Mouse (Mus musculus) myocyte (in vitro differentiated cells): ENCODE data around the gene Dnah7a. TPM values are rescaled to one million over a fixed set of nuclear protein-coding genes. Genes with fewer than 3 reads are reported as not detected.
"Not testable (repeated sequence)": the region's sequence is repeated elsewhere in the genome, so short reads cannot be mapped to it uniquely, and the experiment has no call there.

Source experiments
- H3K27me3 ChIP-seq: one replicate; pipeline ENCODE4 v1.6.1; 2011; ENCODE audit not compliant: control insufficient read depth, insufficient read depth, insufficient read length
- H3K36me3 ChIP-seq: one replicate; pipeline ENCODE4 v1.6.1; 2011; ENCODE audit not compliant: control insufficient read depth, insufficient read depth
- H3K4me2 ChIP-seq: one replicate; pipeline ENCODE4 v1.6.1; 2011; ENCODE audit warnings: low read depth, control low read depth
- H3K4me3 ChIP-seq: one replicate; pipeline ENCODE4 v1.5.1; 2011; ENCODE audit warnings: mild to moderate bottlenecking, control low read depth, moderate library complexity
- H3K79me2 ChIP-seq: one replicate; pipeline ENCODE4 v1.6.1; 2011; ENCODE audit not compliant: control insufficient read depth, insufficient read depth
- H3ac ChIP-seq: one replicate; pipeline ENCODE4 v1.6.1; 2011; ENCODE audit not compliant: control insufficient read depth, insufficient read length
- CEBPB ChIP-seq: IDR thresholded peaks from 2 replicates; pipeline ENCODE4 v1.6.1; 2011; ENCODE audit warnings: mild to moderate bottlenecking, moderate library complexity; ENCODE audit not compliant: poor library complexity, insufficient read depth, severe bottlenecking
- E2F4 ChIP-seq: IDR thresholded peaks from one replicate; pipeline ENCODE4 v1.6.1; 2011; ENCODE audit warnings: mild to moderate bottlenecking, control low read depth, moderate library complexity; ENCODE audit not compliant: insufficient read depth
- MAX ChIP-seq: IDR thresholded peaks from one replicate; pipeline ENCODE4 v1.6.1; 2011; ENCODE audit warnings: low read depth, mild to moderate bottlenecking, control low read depth
- MYOD1 ChIP-seq, 3 experiments: IDR thresholded peaks; one replicate each; pipeline ENCODE4 v1.6.1; 2011; ENCODE audit warnings: control low read depth in 2 of 3, low read depth in 2 of 3, mild to moderate bottlenecking in 2 of 3, moderate library complexity in 1 of 3; ENCODE audit not compliant: insufficient read length in 2 of 3, control insufficient read depth in 1 of 3
- MYOG ChIP-seq, 3 experiments: IDR thresholded peaks; one replicate each; pipeline ENCODE4 v1.6.1; 2011; ENCODE audit warnings: control low read depth in 2 of 3, low read depth in 2 of 3, mild to moderate bottlenecking in 2 of 3; ENCODE audit not compliant: insufficient read length in 2 of 3, control insufficient read depth in 1 of 3, insufficient read depth in 1 of 3
- POLR2A ChIP-seq: IDR thresholded peaks from one replicate; pipeline ENCODE4 v1.6.1; 2011; ENCODE audit warnings: low read depth, mild to moderate bottlenecking, control low read depth, moderate library complexity; ENCODE audit not compliant: insufficient read length
- POLR2AphosphoS2 ChIP-seq: IDR thresholded peaks from one replicate; pipeline ENCODE4 v1.6.1; 2011; ENCODE audit warnings: low read depth, control low read depth; ENCODE audit not compliant: insufficient read length
- REST ChIP-seq: IDR thresholded peaks from one replicate; pipeline ENCODE4 v1.6.1; 2011; ENCODE audit warnings: mild to moderate bottlenecking, control low read depth, moderate library complexity; ENCODE audit not compliant: insufficient read depth, insufficient read length
- SRF ChIP-seq: IDR thresholded peaks from one replicate; pipeline ENCODE4 v1.6.1; 2011; ENCODE audit warnings: low read depth; ENCODE audit not compliant: control insufficient read depth, insufficient read length
- TCF12 ChIP-seq: IDR thresholded peaks from one replicate; pipeline ENCODE4 v1.6.1; 2011; ENCODE audit warnings: mild to moderate bottlenecking, control low read depth; ENCODE audit not compliant: poor library complexity, insufficient read depth, severe bottlenecking
- TCF3 ChIP-seq: IDR thresholded peaks from one replicate; pipeline ENCODE4 v1.6.1; 2011; ENCODE audit warnings: low read depth, control low read depth; ENCODE audit not compliant: insufficient read length
- USF1 ChIP-seq: IDR thresholded peaks from one replicate; pipeline ENCODE4 v1.6.1; 2011; ENCODE audit warnings: low read depth, mild to moderate bottlenecking, control low read depth, moderate library complexity
- polyA plus RNA-seq: library from polyadenylated mRNA; unstranded; fragments of >200 nt; fragmentation: generic; extraction: Trizol; gene quantifications from one replicate; pipeline ENCODE4 v1.2.1, GENCODE M21; 2012; ENCODE audit warnings: missing spikeins

Dnah7a gene
- not detected for polyA plus RNA-seq

DNA sequence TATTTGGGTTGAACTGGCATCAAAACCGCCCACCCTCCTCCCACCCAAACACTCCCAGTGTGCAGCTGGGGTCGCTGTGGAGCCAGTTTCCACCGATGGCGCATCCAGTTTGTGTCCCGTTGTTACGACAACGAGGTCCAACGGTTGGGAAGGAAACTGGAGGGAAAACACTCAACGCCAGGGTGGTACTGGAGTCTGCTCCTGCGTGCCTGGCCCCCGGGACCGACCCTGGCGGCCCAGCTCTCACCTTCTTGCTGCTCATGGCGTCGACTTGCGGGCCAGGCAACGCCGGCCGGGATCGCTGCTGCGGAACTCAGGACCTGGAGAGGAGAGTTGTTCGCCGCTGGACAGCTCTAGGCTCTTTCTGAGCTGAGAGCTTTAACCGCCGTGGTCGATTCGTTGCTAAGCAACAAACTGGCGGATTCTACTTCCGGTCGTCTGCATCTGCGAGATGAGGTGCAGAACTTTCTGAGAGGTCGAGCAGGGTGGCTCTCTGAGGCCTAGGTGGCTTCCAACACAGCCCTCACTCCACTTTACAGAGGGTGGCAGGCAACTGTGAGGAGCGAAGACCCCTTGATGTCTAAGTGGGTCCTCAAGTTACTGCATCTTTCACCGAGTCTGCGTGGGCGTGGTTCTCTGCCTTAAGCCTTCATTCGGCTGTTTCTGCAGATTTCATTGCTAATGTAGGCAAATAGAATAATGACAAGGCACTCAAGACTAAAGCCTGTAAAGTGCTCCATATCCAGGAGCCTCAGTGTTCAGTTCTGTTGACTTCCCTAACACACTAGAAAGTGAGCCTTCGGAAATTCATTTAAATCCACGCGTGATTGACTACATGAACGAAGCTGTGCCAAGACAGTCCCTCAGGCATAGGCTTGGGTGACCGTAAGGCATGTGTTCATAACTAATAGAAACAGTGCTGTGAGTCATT, at the start of gene Dnah7a:
TSS of gene Dnah7a (minus strand) at position 354 of the 931 bp plus-strand sequence.
- H3K4me3 ChIP-seq = no peak within 1 kb of the TSS
- no peaks in the 10 kb centered on the region for H3K79me2 ChIP-seq
- H3K4me2 ChIP-seq = no peak within 1 kb of the TSS
- no peaks in the 10 kb centered on the region for H3K27me3 ChIP-seq
- TF ChIP-seq TCF3 (no peak), POLR2A (no peak), MAX (no peak), MYOG (IDR thresholded peaks at IDR 0.05; ENCODE audit: control insufficient read depth in 1 of 3, insufficient read depth in 1 of 3, insufficient read length in 2 of 3, low read depth in 2 of 3) (no peak), CEBPB (no peak), SRF (no peak), REST (no peak), POLR2AphosphoS2 (no peak), MYOD1 (IDR thresholded peaks at IDR 0.05; ENCODE audit: control insufficient read depth in 1 of 3, insufficient read length in 2 of 3, low read depth in 2 of 3) (no peak), TCF12 (no peak), E2F4 (no peak), USF1 (no peak)
- H3ac ChIP-seq = no peak within 1 kb of the TSS
- H3K36me3 ChIP-seq = no peaks in the 10 kb centered on the region

DNA sequence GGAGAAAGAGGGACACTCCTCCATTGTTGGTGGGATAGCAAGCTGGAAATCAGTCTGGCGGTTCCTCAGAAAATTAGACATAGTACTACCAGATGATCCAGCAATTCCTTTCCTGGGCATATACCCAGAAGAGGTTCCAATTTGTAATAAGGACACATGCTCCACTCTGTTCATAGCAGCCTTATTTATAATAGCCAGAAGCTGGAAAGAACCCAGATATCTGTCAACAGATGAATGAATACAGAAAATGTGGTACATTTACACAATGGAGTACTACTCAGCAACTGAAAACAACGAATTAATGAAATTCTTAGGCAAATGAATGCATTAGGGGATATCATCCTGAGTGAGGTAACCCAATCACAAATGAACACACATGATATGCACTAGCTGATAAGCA, 46.9 kb upstream of the Dnah7a start:
- not testable (repeated sequence) for H3K27me3 ChIP-seq, H3K4me3 ChIP-seq, H3K79me2 ChIP-seq, H3K4me2 ChIP-seq, H3ac ChIP-seq
- H3K36me3 ChIP-seq = peaks cover 37% of the 10 kb centered on the region

DNA sequence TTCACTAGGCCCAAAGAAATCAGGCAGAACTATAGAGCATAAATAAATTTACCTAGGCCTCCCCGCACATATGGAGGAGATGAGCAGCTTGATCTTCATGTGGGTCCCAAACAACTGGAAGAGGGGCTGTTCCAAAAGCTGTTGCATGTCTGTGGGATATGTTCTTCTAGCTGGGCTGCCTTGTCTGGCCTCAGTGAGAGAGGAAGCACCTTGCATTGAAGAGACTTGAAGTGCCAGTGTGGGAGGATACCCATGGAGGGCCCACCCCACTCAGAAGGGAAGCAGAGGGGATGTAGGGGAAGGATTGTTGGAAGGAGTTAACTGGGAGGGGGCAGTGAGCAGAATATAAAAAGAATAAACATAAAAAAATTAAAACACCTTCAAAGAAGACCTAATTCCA, 44.6 kb upstream of the Dnah7a start:
- no peaks in the 10 kb centered on the region for H3K79me2 ChIP-seq
- no peak overlapping the region for H3ac ChIP-seq
- H3K4me3 ChIP-seq = no peak overlapping the region
- H3K4me2 ChIP-seq = no peak overlapping the region
- H3K27me3 ChIP-seq = no peaks in the 10 kb centered on the region
- TF ChIP-seq POLR2AphosphoS2 (peak; percentile 28), MYOD1 (IDR thresholded peaks at IDR 0.05; ENCODE audit: control insufficient read depth in 1 of 3, insufficient read length in 2 of 3, low read depth in 2 of 3) (no peak), POLR2A (no peak)
- peaks cover 15% of the 10 kb centered on the region for H3K36me3 ChIP-seq

DNA sequence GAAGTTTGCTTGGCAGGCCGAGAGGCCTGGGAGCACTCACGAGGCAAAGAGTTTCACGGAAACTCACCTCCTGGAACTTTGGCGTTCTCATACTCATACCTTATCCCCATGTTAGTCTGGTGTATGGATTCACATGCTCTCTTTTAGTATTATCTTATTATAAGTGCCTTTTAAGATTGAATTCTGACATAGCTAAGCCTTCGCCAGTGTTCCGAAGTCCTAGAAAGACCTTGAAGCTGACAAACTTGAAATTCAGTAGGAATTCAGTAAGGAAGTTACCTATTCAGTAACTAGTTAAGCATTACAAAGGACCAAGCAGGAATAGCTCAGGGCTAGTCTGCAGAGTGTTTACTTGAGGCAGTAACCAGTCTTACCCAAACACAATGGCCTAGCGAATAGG, 44.1 kb upstream of the Dnah7a start:
- H3K4me2 ChIP-seq, H3K27me3 ChIP-seq, H3ac ChIP-seq, H3K79me2 ChIP-seq, H3K4me3 ChIP-seq: not testable (repeated sequence)
- peaks cover 11% of the 10 kb centered on the region for H3K36me3 ChIP-seq

DNA sequence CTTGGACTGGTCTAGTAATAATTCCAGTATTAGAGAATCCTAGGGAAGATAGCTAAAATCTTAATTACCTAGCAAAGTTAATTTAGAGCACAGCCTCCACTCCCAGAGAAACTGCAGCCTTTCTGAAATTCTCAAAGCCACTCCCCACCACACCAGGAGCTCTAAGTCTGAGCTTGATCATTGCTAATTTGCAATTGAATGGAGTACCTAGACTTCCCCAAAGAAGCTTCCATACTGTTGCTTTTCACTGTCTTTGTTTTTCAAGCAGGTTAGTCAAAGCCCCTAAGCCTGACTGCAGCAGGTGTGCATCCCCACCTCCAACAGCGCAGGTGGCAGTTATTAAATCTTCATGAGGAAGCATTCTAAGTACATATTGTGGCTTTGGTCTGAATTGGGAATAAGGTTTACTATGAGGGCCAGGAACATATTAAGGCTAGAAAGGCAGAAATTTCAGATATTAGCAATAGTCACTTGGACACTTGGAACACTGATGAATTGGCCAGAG, 43.3 kb upstream of the Dnah7a start:
- H3K36me3 ChIP-seq, H3K27me3 ChIP-seq, H3ac ChIP-seq, H3K4me2 ChIP-seq, H3K79me2 ChIP-seq, H3K4me3 ChIP-seq: not testable (repeated sequence)

DNA sequence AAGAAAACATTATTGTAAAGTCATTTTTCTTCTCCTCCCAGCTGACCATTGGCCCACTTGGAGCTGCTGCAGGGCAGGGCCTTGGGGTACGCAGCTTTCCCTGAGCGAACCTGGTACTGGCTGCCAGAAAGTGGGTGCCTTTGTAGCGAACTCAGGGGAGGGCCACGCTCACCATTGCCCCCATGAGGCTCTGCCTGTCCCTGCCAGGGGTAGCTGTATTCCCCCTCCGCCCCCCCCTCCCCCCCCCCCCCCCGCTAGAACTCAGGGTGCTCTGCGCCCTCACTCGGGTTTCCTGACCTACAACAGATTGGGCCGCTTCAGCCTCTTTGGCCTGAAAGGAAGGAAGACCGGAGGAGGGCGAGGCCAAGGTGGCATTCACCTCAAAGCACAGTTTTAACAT, 42.0 kb upstream of the Dnah7a start:
- no peaks in the 10 kb centered on the region for H3K79me2 ChIP-seq
- no peaks in the 10 kb centered on the region for H3K27me3 ChIP-seq
- no peak overlapping the region for H3K4me3 ChIP-seq
- no peak for TF ChIP-seq POLR2A
- TF ChIP-seq MAX = no peak
- no peak for TF ChIP-seq MYOD1 (IDR thresholded peaks at IDR 0.05; ENCODE audit: control insufficient read depth in 1 of 3, insufficient read length in 2 of 3, low read depth in 2 of 3)
- no peak for TF ChIP-seq TCF3
- TF ChIP-seq POLR2AphosphoS2 = peak; percentile 50
- TF ChIP-seq USF1 = no peak
- H3ac ChIP-seq = no peak overlapping the region
- no peak overlapping the region for H3K4me2 ChIP-seq
- H3K36me3 ChIP-seq = no peaks in the 10 kb centered on the region
